Mouse (Mus musculus) spleen, adult 2 months (tissue): Measurements from ENCODE around the gene Tmem198.

Source experiments
- CTCF ChIP-seq: fragments of 200-500 bp; IDR thresholded peaks from 2 replicates; pipeline ENCODE4 v1.5.1; 2011; ENCODE audit warnings: mild to moderate bottlenecking, inconsistent platforms; ENCODE audit not compliant: insufficient read depth, insufficient read length, insufficient replicate concordance; ENCODE audit errors: extremely low read depth
- POLR2A ChIP-seq: fragments of 200-500 bp; IDR thresholded peaks from 2 replicates; pipeline ENCODE4 v1.6.1; 2011; ENCODE audit warnings: low read depth, low read length, inconsistent platforms

DNA sequence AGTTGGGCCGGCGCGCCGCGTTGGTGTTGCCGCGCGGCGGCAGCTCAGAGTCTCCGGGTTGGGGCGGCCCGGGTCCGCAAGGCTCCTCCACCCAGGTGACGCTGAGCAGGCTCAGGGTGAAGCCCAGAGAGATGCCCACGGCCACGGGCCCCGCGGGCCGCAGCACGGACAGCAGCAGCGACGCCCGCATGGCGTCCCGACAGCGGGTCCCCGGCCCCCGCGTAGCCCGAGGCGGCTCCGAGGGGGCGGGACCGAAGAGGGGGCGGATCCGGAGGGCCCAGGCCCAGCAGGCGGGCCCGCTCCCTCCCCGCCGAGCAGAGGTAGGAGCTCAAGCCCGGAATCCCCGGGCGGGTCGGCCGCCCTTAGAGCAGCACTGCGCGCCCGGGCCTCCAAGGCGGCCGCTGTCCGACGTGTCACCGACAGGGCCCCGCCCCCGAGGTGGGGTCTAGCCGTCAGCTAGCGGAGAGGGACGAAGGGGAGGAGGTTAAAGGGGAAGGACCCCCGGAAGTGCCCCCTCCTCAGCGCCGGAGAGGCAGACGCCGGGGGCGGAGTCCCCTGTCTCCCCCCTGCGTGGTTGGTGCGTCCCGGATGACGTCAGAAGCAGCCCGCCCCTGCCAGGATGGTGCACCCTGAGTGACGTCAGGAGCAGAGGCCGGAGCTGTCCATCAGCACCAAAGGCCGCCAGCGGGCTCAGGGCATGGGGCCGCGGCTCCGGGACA lies at the start of gene Tmem198, which contains the start of gene Chpf:
- TF ChIP-seq CTCF (no peak), POLR2A (peak; percentile 2; the same call in 1 of the 2 replicates)
